Mouse (Mus musculus) small intestine, adult 2 months (tissue): ENCODE results near the gene Lrp6. TPM values are rescaled to one million over a fixed set of nuclear protein-coding genes. Genes with fewer than 3 reads are reported as not detected.

ENCODE experiments used
- H3K27ac ChIP-seq: fragments of 200-500 bp; 2 replicates; pipeline ENCODE4 v1.5.1; 2012; ENCODE audit warnings: low read depth, low read length, control low read depth, inconsistent platforms; ENCODE audit not compliant: insufficient read depth
- H3K27me3 ChIP-seq: fragments of 200-500 bp; 2 replicates; pipeline ENCODE4 v1.6.1; 2012; ENCODE audit warnings: mild to moderate bottlenecking, moderate library complexity, low read length, inconsistent platforms; ENCODE audit not compliant: control insufficient read depth, insufficient read depth
- H3K36me3 ChIP-seq: fragments of 200-500 bp; 2 replicates; pipeline ENCODE4 v1.6.1; 2012; ENCODE audit warnings: mild to moderate bottlenecking, low read length, control low read depth, inconsistent platforms; ENCODE audit not compliant: control insufficient read depth, insufficient read depth
- H3K4me1 ChIP-seq: fragments of 200-500 bp; 2 replicates; pipeline ENCODE4 v1.6.1; 2012; ENCODE audit warnings: low read length, inconsistent platforms, mixed read lengths; ENCODE audit not compliant: control insufficient read depth, insufficient read depth, insufficient read length
- H3K4me3 ChIP-seq: fragments of 200-500 bp; 2 replicates; pipeline ENCODE4 v1.5.1; 2012; ENCODE audit warnings: low read depth, mild to moderate bottlenecking, control low read depth, inconsistent platforms, low read length, moderate library complexity
- CTCF ChIP-seq: fragments of 200-500 bp; IDR thresholded peaks from 2 replicates; pipeline ENCODE4 v1.5.1; 2012; ENCODE audit warnings: low read depth, mild to moderate bottlenecking, control low read depth, inconsistent platforms, low read length, moderate library complexity, mixed read lengths; ENCODE audit not compliant: insufficient replicate concordance, insufficient read length; ENCODE audit errors: extremely low read depth
- POLR2A ChIP-seq: fragments of 200-500 bp; IDR thresholded peaks from 2 replicates; pipeline ENCODE4 v1.6.1; 2012; ENCODE audit warnings: low read depth, mild to moderate bottlenecking, control low read depth, inconsistent platforms, low read length, moderate library complexity
- WGBS: fragments of 180-500 bp; shearing (Covaris S2); methylation state at CpG from one replicate; pipeline ENCODE4 v1.1.7; 2018; 5-methylcytosine and 5-hydroxymethylcytosine counted together
- polyA plus RNA-seq: library from polyadenylated mRNA; depleted of rRNA; stranded (reverse); fragments of >200 nt; gene quantifications from 2 replicates; pipeline ENCODE4 v1.2.3, GENCODE M21; 2012

Gene Lrp6
- polyA plus RNA-seq, 1 experiment: 22.9 TPM

DNA sequence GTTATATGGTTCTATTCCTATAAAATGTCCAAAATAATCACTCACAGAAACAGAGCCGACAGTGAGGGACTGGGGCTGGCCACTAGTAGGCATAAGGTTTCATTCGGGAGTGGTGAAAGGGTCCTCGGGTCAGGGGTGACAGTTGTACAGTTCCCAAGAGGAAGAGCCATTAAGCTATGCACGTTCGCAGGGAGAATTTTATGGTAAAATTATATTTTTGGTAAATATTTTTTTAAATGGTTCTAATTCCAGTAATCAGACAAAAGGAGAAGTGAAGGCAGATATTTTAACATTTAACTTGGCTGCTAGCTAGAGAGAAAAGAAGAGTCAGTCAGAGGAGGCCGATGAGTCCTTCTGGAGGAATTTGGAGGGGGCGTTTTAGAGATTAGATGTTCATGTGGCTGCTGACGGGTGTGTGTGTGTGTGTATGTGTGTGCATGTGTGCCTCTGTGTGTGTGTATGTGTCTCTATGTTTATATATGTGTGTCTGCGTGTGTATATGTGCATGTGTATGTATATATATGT, 131.8 kb downstream of the Lrp6 start:
- Histone ChIP-seq H3K36me3 (peaks cover 35% of the 10 kb centered on the region), H3K4me1 (no peaks in the 10 kb centered on the region), H3K4me3 (no peak overlapping the region), H3K27me3 (no peaks in the 10 kb centered on the region), H3K27ac (no peak overlapping the region)
- no peak for TF ChIP-seq POLR2A
- 86% methylated on average over 9 of the region's 9 CpGs for WGBS

DNA sequence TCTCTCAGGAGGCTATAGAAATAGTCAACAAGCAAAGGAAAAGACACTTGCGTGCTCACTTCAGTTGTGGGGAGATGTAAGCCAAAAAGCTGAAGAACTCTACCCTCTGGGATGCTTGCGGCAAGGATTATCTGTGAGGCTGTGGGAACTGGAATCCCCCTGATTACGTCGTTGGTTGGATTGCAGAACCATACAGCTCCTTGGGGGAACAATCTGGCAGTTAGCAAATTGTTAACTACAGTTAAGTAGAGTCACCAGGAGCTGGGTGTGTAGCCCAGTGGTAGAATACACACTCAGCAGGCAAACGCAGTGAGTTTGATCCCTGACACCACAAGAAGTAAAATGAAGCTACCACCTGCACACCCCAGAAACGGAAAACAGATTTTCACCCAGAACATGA, 132.7 kb downstream of the Lrp6 start:
- H3K27me3 ChIP-seq: no peaks in the 10 kb centered on the region
- WGBS: 84% methylated on average over 6 of the region's 6 CpGs
- TF ChIP-seq POLR2A (no peak), CTCF (no peak)
- no peak overlapping the region for H3K4me3 ChIP-seq
- H3K36me3 ChIP-seq: peaks cover 37% of the 10 kb centered on the region
- H3K4me1 ChIP-seq: no peaks in the 10 kb centered on the region
- no peak overlapping the region for H3K27ac ChIP-seq

DNA sequence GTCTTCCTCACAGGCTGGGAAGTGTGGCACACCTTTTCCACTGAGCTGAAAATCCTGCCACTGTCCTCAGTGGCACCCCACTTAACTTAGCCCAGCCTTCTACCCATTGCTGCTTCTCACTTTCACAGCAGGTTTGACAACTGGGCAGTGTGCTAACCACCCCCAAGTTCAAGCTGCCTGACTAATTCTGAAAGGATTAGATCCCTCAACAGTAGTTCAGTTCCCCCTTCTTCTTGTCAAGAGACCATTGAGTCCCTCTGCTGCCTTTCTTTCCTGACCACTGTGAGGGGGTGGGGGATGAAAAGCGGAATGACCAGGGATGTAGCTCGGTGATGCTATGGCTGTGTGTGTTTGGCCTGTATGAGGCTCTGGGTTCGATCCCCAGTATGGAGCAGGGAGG, 133.5 kb downstream of the Lrp6 start:
- Histone ChIP-seq H3K27me3 (no peaks in the 10 kb centered on the region), H3K27ac (no peak overlapping the region), H3K4me3 (no peak overlapping the region), H3K36me3 (peaks cover 40% of the 10 kb centered on the region), H3K4me1 (no peaks in the 10 kb centered on the region)
- WGBS: 93% methylated on average over 3 of the region's 3 CpGs
- no peak for TF ChIP-seq CTCF
- no peak for TF ChIP-seq POLR2A

DNA sequence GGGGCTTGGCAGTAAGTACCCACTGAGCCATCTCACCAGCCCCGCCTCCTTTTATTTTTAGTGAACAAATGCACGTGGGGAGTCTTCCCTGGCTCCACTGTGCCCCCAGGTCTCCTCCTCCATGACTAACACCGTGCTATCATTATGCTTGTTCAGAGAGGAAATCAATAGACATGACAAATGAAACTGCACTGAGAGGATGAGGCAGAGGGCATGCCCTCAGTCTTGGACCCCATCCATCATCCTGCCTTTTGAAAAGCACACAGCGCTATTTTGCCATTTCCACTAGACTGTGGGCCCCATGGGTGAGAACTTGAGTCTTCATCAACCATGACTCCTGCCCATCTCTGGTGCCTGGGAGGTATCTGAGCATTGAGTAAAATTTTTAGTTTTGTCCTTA, 135.2 kb downstream of the Lrp6 start:
- WGBS: 74% methylated on average over 4 of the region's 4 CpGs
- Histone ChIP-seq H3K36me3 (peaks cover 41% of the 10 kb centered on the region), H3K27me3 (no peaks in the 10 kb centered on the region), H3K4me3 (no peak overlapping the region), H3K4me1 (no peaks in the 10 kb centered on the region), H3K27ac (no peak overlapping the region)
- TF ChIP-seq CTCF (no peak), POLR2A (no peak)

DNA sequence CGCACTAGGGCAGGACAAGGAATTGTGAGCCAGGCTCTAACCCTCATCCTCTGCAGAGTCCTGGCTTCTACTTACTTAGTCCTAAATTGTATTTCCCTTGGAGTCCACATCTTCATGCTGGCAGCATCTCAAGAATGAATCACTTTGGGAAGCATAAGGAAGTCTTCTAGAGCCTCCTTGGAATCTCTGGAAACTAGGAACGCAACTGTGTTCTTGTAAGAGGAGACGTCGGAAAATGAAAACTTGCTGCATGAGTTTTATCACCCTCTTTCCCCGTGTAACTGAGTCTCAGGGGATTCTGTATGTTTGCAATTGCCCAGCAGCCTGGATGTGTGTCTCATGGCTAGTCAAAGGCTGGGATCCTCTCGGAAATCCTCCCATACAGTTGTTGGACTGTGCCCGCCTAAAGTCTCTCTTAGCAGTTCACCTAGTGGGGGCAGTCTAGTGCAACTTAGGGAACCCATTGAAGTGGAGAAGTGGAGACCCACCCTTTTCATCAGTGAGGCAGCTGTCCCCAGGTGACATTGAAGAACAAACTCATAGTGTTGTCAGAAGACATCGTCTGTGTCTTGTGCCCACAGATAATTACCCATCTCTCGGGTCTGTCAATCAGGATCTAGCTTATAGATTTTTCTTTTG, 136.5 kb downstream of the Lrp6 start:
- no peaks in the 10 kb centered on the region for H3K27me3 ChIP-seq
- 75% methylated on average over 9 of the region's 9 CpGs for WGBS
- TF ChIP-seq POLR2A: no peak
- TF ChIP-seq CTCF: no peak

DNA sequence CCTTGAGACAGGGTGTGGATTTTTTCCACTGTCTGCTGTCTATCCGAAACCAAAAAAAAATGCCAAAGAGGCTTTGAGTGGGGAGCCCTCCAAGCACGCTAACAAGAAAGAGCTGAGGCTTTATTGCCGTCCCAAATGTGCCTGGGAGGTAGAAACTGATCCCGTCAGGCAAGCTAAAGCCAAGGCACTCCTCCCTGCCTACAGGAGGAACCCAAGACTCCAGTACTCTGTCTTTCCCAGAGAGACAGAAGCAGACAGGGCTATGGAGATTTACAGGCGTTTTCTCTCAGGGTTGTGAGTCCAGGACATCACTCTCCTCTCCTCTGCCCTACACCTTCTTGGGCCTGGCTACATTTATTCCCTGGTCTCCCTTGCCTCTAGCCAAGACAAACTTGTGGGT, 138.3 kb downstream of the Lrp6 start:
- 88% methylated on average over 5 of the region's 5 CpGs for WGBS
- H3K27me3 ChIP-seq: no peaks in the 10 kb centered on the region
- peaks cover 50% of the 10 kb centered on the region for H3K36me3 ChIP-seq
- no peak for TF ChIP-seq POLR2A
- H3K4me1 ChIP-seq: no peaks in the 10 kb centered on the region
- no peak overlapping the region for H3K27ac ChIP-seq
- H3K4me3 ChIP-seq: no peak overlapping the region

More for the DNA sequence above, 136.5 kb downstream of the Lrp6 start:
- H3K4me3 ChIP-seq: no peak overlapping the region
- H3K4me1 ChIP-seq: no peaks in the 10 kb centered on the region
- no peak overlapping the region for H3K27ac ChIP-seq
- H3K36me3 ChIP-seq: peaks cover 45% of the 10 kb centered on the region

DNA sequence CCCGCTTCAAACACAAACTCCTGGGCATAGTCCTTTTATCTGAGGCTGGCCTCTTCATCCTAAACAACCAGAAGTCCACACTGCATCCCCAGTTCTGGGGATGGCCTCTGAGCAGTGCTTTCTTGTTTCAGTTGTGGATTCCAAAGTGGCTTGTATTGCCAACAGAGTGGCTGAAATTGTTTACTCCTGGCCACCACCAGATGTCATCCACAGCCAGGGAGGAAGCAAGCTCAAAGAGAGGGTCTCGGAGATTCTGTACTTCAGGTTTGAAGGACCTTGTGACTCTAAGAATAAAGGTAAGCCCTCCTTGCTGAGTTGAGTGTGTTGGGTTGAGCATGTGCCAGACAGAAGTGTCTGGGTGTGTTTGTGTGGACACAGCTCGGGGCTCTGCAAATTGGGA, 139.6 kb downstream of the Lrp6 start:
- H3K36me3 ChIP-seq: peaks cover 50% of the 10 kb centered on the region
- H3K4me1 ChIP-seq: no peaks in the 10 kb centered on the region
- no peak overlapping the region for H3K27ac ChIP-seq
- TF ChIP-seq POLR2A (no peak), CTCF (no peak)
- no peaks in the 10 kb centered on the region for H3K27me3 ChIP-seq
- 91% methylated on average over 3 of the region's 3 CpGs for WGBS
- no peak overlapping the region for H3K4me3 ChIP-seq
